Mouse (Mus musculus) myocyte (in vitro differentiated cells): ENCODE measurements around the gene Ap1m2. TPM values are rescaled to one million over a fixed set of nuclear protein-coding genes. Genes with fewer than 3 reads are reported as not detected.
A peak's percentile ranks its signal among the peaks of the same experiment; 100 is the strongest.

Source experiments
- H3K27me3 ChIP-seq: one replicate; pipeline ENCODE4 v1.6.1; 2011; ENCODE audit not compliant: control insufficient read depth, insufficient read depth, insufficient read length
- H3K36me3 ChIP-seq: one replicate; pipeline ENCODE4 v1.6.1; 2011; ENCODE audit not compliant: control insufficient read depth, insufficient read depth
- H3K4me2 ChIP-seq: one replicate; pipeline ENCODE4 v1.6.1; 2011; ENCODE audit warnings: low read depth, control low read depth
- H3K4me3 ChIP-seq: one replicate; pipeline ENCODE4 v1.5.1; 2011; ENCODE audit warnings: mild to moderate bottlenecking, control low read depth, moderate library complexity
- H3K79me2 ChIP-seq: one replicate; pipeline ENCODE4 v1.6.1; 2011; ENCODE audit not compliant: control insufficient read depth, insufficient read depth
- H3ac ChIP-seq: one replicate; pipeline ENCODE4 v1.6.1; 2011; ENCODE audit not compliant: control insufficient read depth, insufficient read length
- CEBPB ChIP-seq: IDR thresholded peaks from 2 replicates; pipeline ENCODE4 v1.6.1; 2011; ENCODE audit warnings: mild to moderate bottlenecking, moderate library complexity; ENCODE audit not compliant: poor library complexity, insufficient read depth, severe bottlenecking
- E2F4 ChIP-seq: IDR thresholded peaks from one replicate; pipeline ENCODE4 v1.6.1; 2011; ENCODE audit warnings: mild to moderate bottlenecking, control low read depth, moderate library complexity; ENCODE audit not compliant: insufficient read depth
- MAX ChIP-seq: IDR thresholded peaks from one replicate; pipeline ENCODE4 v1.6.1; 2011; ENCODE audit warnings: low read depth, mild to moderate bottlenecking, control low read depth
- MYOD1 ChIP-seq, 3 experiments: IDR thresholded peaks; one replicate each; pipeline ENCODE4 v1.6.1; 2011; ENCODE audit warnings: control low read depth in 2 of 3, low read depth in 2 of 3, mild to moderate bottlenecking in 2 of 3, moderate library complexity in 1 of 3; ENCODE audit not compliant: insufficient read length in 2 of 3, control insufficient read depth in 1 of 3
- MYOG ChIP-seq, 3 experiments: IDR thresholded peaks; one replicate each; pipeline ENCODE4 v1.6.1; 2011; ENCODE audit warnings: control low read depth in 2 of 3, low read depth in 2 of 3, mild to moderate bottlenecking in 2 of 3; ENCODE audit not compliant: insufficient read length in 2 of 3, control insufficient read depth in 1 of 3, insufficient read depth in 1 of 3
- POLR2A ChIP-seq: IDR thresholded peaks from one replicate; pipeline ENCODE4 v1.6.1; 2011; ENCODE audit warnings: low read depth, mild to moderate bottlenecking, control low read depth, moderate library complexity; ENCODE audit not compliant: insufficient read length
- POLR2AphosphoS2 ChIP-seq: IDR thresholded peaks from one replicate; pipeline ENCODE4 v1.6.1; 2011; ENCODE audit warnings: low read depth, control low read depth; ENCODE audit not compliant: insufficient read length
- REST ChIP-seq: IDR thresholded peaks from one replicate; pipeline ENCODE4 v1.6.1; 2011; ENCODE audit warnings: mild to moderate bottlenecking, control low read depth, moderate library complexity; ENCODE audit not compliant: insufficient read depth, insufficient read length
- SRF ChIP-seq: IDR thresholded peaks from one replicate; pipeline ENCODE4 v1.6.1; 2011; ENCODE audit warnings: low read depth; ENCODE audit not compliant: control insufficient read depth, insufficient read length
- TCF12 ChIP-seq: IDR thresholded peaks from one replicate; pipeline ENCODE4 v1.6.1; 2011; ENCODE audit warnings: mild to moderate bottlenecking, control low read depth; ENCODE audit not compliant: poor library complexity, insufficient read depth, severe bottlenecking
- TCF3 ChIP-seq: IDR thresholded peaks from one replicate; pipeline ENCODE4 v1.6.1; 2011; ENCODE audit warnings: low read depth, control low read depth; ENCODE audit not compliant: insufficient read length
- USF1 ChIP-seq: IDR thresholded peaks from one replicate; pipeline ENCODE4 v1.6.1; 2011; ENCODE audit warnings: low read depth, mild to moderate bottlenecking, control low read depth, moderate library complexity
- polyA plus RNA-seq: library from polyadenylated mRNA; unstranded; fragments of >200 nt; fragmentation: generic; extraction: Trizol; gene quantifications from one replicate; pipeline ENCODE4 v1.2.1, GENCODE M21; 2012; ENCODE audit warnings: missing spikeins

Gene Ap1m2
- polyA plus RNA-seq, result not detected

DNA sequence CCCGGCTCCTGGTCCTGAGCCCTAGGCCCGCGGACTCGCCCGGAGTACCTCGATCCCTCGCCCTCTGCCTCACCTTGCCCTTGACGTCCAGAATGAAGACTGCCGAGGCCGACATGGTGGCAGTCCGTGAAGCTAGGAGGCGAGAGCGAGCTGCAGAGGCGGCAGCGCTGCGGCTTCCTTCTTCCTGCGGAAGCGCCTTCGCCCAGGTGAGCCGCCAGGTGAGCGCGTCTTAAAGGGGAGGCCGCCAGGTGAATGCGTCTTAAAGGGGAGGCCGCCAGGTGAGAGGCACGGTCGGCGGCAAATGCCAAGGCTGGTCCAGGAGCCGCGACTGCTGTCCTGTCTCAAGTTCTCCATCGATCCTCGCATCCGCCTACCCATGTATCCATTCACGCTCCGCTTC lies at the start of gene Ap1m2:
Gene Ap1m2 (minus strand): TSS at position 204 of the 400 bp plus-strand sequence.
- TF ChIP-seq MYOD1 (IDR thresholded peaks at IDR 0.05; ENCODE audit: control insufficient read depth in 1 of 3, insufficient read length in 2 of 3, low read depth in 2 of 3) (no peak), TCF3 (no peak), POLR2AphosphoS2 (no peak), CEBPB (no peak), MAX (no peak), E2F4 (no peak), USF1 (no peak), REST (no peak), TCF12 (no peak), POLR2A (no peak), SRF (no peak), MYOG (IDR thresholded peaks at IDR 0.05; ENCODE audit: control insufficient read depth in 1 of 3, insufficient read depth in 1 of 3, insufficient read length in 2 of 3, low read depth in 2 of 3) (no peak)

DNA sequence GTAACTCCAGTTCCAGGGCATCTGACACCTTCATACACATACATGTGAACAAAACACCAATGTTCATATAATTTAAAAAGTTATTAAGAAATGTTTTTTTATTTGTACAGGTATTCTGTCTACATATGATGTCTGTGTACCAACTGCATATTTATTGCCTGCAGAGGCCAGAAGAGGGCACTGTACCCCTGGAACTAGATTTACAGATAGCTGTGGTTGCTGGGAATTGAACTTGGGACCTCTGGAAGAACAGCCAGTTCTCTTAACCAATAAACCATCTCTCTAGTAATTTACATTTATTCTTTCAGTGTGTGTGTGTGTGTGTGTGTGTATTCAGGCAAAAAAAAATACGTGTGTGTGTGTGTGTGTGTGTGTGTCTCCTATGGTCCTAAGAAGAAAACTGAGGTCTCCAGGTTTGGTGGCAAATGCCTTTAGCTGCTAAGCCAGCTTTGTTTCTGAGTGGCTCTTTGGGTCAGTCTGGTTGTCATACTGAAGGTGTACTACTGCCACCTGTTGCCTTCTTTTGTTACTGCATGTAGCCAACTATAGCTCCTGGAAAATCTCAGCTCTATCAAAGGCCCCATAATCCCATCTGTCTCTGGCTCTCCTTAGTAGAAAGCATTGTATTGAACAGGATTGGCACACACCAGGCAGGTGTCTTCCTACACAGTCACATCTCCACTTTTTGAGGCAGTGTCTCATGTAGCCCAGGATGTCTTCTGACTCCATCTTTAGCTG lies 45.0 kb upstream of the Ap1m2 start:
- H3ac ChIP-seq, result no peak overlapping the region
- H3K36me3 ChIP-seq, result peaks cover 11% of the 10 kb centered on the region
- H3K27me3 ChIP-seq, result no peaks in the 10 kb centered on the region
- TF ChIP-seq POLR2A (no peak), POLR2AphosphoS2 (peak; percentile 56)
- no peak overlapping the region for H3K4me2 ChIP-seq
- no peak overlapping the region for H3K4me3 ChIP-seq
- no peaks in the 10 kb centered on the region for H3K79me2 ChIP-seq

More for the DNA sequence above, at the start of gene Ap1m2:
- Histone ChIP-seq H3ac (no peak within 1 kb of the TSS), H3K27me3 (no peaks in the 10 kb centered on the region), H3K79me2 (no peaks in the 10 kb centered on the region), H3K36me3 (no peaks in the 10 kb centered on the region), H3K4me3 (no peak within 1 kb of the TSS), H3K4me2 (no peak within 1 kb of the TSS)

DNA sequence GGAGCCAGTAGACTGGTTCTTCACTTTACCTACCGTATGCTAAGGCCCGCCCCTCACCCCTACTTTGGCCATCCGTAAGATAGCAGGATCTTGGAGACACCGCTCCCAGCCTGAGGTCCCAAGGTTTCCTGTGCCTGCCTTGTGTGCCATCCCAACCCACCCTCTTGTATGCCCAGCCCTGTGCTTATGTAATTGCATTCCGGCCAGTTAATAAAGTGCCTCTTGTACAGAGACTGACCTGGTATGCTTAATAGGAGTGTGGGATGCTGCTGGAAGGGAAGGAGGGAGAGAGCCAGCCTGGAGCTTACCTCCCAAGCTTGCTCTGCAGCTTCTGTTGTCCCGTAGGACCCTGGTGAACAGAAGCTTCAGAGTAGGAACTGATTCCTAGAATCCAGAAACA lies 42.7 kb upstream of the Ap1m2 start:
- Histone ChIP-seq H3K79me2 (no peaks in the 10 kb centered on the region), H3K4me3 (no peak overlapping the region), H3K36me3 (peaks cover 18% of the 10 kb centered on the region), H3K27me3 (no peaks in the 10 kb centered on the region), H3ac (no peak overlapping the region), H3K4me2 (no peak overlapping the region)
- TF ChIP-seq POLR2AphosphoS2 (peak; percentile 26), MAX (no peak)

DNA sequence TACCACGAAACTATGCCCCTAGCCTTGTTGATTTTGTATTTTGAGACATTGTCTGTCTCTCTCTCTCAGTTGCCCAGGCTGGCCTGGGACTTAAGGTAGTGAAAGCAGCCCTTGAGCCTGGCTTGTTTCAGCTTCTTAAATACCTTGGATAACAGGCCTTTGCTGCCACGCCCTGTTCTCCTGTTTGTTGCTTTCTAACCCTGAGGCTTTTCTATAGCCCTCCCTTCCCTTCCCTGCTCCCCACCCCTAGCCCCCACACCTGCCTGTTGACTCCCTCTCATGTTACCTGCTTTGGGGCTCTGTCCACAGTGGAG lies 41.2 kb upstream of the Ap1m2 start:
- Histone ChIP-seq H3ac (no peak overlapping the region), H3K4me3 (no peak overlapping the region), H3K27me3 (no peaks in the 10 kb centered on the region), H3K79me2 (no peaks in the 10 kb centered on the region), H3K36me3 (peaks cover 23% of the 10 kb centered on the region), H3K4me2 (no peak overlapping the region)
- TF ChIP-seq REST (no peak), MAX (no peak), E2F4 (no peak), TCF3 (no peak)

DNA sequence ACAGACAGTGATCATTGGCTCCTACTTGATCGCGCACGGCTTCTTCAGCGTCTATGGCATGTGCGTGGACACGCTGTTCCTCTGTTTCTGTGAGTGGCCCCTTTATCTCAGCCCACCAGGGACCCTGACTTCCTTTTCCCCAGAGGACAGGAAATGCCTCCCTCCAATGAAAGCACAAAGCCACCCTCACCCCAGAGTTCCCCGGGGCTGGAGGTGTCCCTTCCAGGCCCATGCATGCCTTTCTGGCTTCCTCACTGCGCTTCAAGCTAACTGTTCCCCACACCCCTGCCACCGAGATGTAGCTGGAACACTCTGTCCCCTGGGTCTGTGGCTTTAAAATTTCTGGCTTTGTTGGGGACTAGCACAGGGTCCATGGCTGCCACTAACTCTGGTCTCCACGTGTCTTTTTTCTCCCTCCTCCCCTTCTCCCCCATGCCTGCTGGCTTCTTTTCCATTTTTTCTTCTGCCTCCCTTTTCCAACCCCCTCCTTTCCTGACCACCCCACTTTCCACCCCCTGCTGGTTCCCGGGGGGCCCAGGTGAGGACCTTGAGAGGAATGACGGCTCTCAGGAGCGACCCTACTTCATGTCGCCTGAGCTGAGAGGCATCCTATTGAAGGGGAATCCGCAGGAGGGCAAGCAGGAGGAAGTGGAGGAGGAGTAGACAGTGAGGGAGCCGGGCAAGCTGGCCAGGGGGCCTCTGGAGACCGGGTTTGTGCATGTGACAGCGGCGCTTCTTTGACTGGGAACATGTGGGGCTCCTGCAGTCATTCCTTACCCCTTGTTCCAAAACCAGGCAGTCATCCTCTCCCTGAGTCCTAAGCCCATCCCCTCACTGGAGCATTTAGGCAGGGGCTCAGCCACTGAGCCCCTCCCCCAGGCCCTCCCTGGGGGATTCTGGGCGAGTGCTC lies 40.6 kb upstream of the Ap1m2 start:
- no peaks in the 10 kb centered on the region for H3K79me2 ChIP-seq
- no peak overlapping the region for H3K4me3 ChIP-seq
- H3K27me3 ChIP-seq, result no peaks in the 10 kb centered on the region
- TF ChIP-seq POLR2AphosphoS2 (peak; percentile 30), SRF (no peak), CEBPB (no peak)
- H3ac ChIP-seq, result no peak overlapping the region
- peaks cover 29% of the 10 kb centered on the region for H3K36me3 ChIP-seq
- H3K4me2 ChIP-seq, result no peak overlapping the region

DNA sequence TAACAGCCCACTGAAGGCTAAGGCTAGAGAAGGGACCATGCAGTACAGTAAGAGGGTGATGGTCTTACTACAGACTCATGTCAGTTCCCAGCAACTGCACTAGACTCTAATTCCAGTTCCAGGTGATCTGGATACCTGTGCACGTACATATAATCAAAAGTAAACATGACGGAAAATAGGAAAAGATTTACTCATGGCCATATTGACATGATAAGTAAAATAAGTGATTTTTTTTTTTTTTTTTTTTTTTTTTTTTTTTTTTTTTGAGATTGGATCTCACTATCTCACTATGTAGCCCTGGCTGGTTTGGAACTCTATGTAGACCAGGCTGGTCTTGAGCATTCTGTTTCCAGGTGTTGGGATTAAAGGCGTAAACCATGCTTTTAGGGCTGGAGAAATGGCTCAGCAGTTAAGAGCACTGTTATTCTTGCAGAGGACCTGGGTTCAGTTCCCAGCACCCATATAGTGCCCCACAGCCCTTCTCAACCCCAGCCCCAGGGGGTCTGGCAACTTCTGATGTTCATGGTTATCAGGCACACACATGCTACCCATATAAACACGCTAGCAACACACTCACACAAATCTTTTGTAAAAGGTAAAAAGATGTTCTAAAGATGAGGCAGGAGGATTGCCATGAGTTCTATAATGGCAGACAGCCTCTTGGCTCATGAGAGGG lies 39.7 kb upstream of the Ap1m2 start:
- TF ChIP-seq MYOD1 (IDR thresholded peaks at IDR 0.05; ENCODE audit: control insufficient read depth in 1 of 3, insufficient read length in 2 of 3, low read depth in 2 of 3), result no peak
- TF ChIP-seq USF1, result no peak
- no peak for TF ChIP-seq SRF
- no peak for TF ChIP-seq CEBPB
- Histone ChIP-seq H3ac (no peak overlapping the region), H3K79me2 (no peaks in the 10 kb centered on the region), H3K27me3 (no peaks in the 10 kb centered on the region), H3K4me2 (no peak overlapping the region), H3K36me3 (peaks cover 33% of the 10 kb centered on the region), H3K4me3 (no peak overlapping the region)
